Mouse (Mus musculus): ENCODE results near the gene Cmtm7. TPM values are rescaled to one million over a fixed set of nuclear protein-coding genes. Genes with fewer than 3 reads are reported as not detected.

Cmtm7 gene
- total and polyA plus RNA-seq, 3 experiments: 76.1 to 233 (median 196) TPM

- peaks cover 12% of the 10 kb centered on the region for H3K9me3 ChIP-seq (replicated peaks)
- H3K4me3 ChIP-seq (ENCODE audit: low read depth, low read length): peak overlapping the region; percentile 76
- peaks cover 35% of the 10 kb centered on the region for H3K36me3 ChIP-seq (replicated peaks)
- no peaks in the 10 kb centered on the region for H3K27me3 ChIP-seq (ENCODE audit: insufficient read depth, low read length)
- no peak for TF ChIP-seq GATA1 (IDR thresholded peaks at IDR 0.05; ENCODE audit: borderline replicate concordance, low read length)
- TF ChIP-seq GATA2 (IDR thresholded peaks at IDR 0.05; ENCODE audit: borderline replicate concordance, low read depth, low read length): no peak
- no peak for TF ChIP-seq POLR2AphosphoS5 (IDR thresholded peaks at IDR 0.05; ENCODE audit: insufficient replicate concordance, low read depth, low read length)
- no peak for TF ChIP-seq TAL1 (conservative IDR thresholded peaks at IDR 0.05; ENCODE audit: low read depth, low read length)
- peaks cover 58% of the 10 kb centered on the region for H3K4me1 ChIP-seq (ENCODE audit: insufficient read depth, low read depth, low read length)
- ATAC-seq (ENCODE audit: extremely low read depth, insufficient number of reproducible peaks, low FRiP score, poor library complexity, severe bottlenecking) (no peak), DNase-seq (ENCODE audit: low spot score) (peak; percentile 38)
Measured at GRCm38 (mm10) chr9:114780746-114781525, 720 bp downstream of the Cmtm7 start.

- peak overlapping the region; percentile 76 for H3K4me3 ChIP-seq (ENCODE audit: low read depth, low read length)
- DNase-seq (ENCODE audit: low spot score): no peak
Measured at GRCm38 (mm10) chr9:114779984-114780745, 1.5 kb downstream of the Cmtm7 start.

GRCm38 (mm10) chr9:114778877-114779276, 2.8 kb downstream of the Cmtm7 start:
- no peak for TF ChIP-seq CTCF (IDR thresholded peaks at IDR 0.05; ENCODE audit: low read depth, low read length)
- no peak for TF ChIP-seq GATA1 (IDR thresholded peaks at IDR 0.05; ENCODE audit: borderline replicate concordance, low read length)
- TF ChIP-seq POLR2AphosphoS5 (IDR thresholded peaks at IDR 0.05; ENCODE audit: insufficient replicate concordance, low read depth, low read length): no peak
- TF ChIP-seq GATA2 (IDR thresholded peaks at IDR 0.05; ENCODE audit: borderline replicate concordance, low read depth, low read length): no peak
- TF ChIP-seq TAL1 (conservative IDR thresholded peaks at IDR 0.05; ENCODE audit: low read depth, low read length): no peak
- ATAC-seq (ENCODE audit: extremely low read depth, insufficient number of reproducible peaks, low FRiP score, poor library complexity, severe bottlenecking) (no peak), DNase-seq (ENCODE audit: low spot score) (no peak)
- H3K9me3 ChIP-seq (replicated peaks): peaks cover 14% of the 10 kb centered on the region
- H3K4me1 ChIP-seq (ENCODE audit: insufficient read depth, low read depth, low read length): peaks cover 60% of the 10 kb centered on the region
- peak overlapping the region; percentile 76; the same call in 1 of the 2 replicates for H3K4me3 ChIP-seq (ENCODE audit: low read depth, low read length)
- peaks cover 55% of the 10 kb centered on the region for H3K36me3 ChIP-seq (replicated peaks)
- no peaks in the 10 kb centered on the region for H3K27me3 ChIP-seq (ENCODE audit: insufficient read depth, low read length)

More at GRCm38 (mm10) chr9:114779984-114780745, 1.5 kb downstream of the Cmtm7 start:
- Histone ChIP-seq H3K4me1 (ENCODE audit: insufficient read depth, low read depth, low read length) (peaks cover 58% of the 10 kb centered on the region), H3K27me3 (ENCODE audit: insufficient read depth, low read length) (no peaks in the 10 kb centered on the region), H3K9me3 (replicated peaks) (peaks cover 12% of the 10 kb centered on the region), H3K36me3 (replicated peaks) (peaks cover 43% of the 10 kb centered on the region)
- ATAC-seq (ENCODE audit: extremely low read depth, insufficient number of reproducible peaks, low FRiP score, poor library complexity, severe bottlenecking): no peak
- TF ChIP-seq POLR2AphosphoS5 (IDR thresholded peaks at IDR 0.05; ENCODE audit: insufficient replicate concordance, low read depth, low read length) (no peak), TAL1 (conservative IDR thresholded peaks at IDR 0.05; ENCODE audit: low read depth, low read length) (no peak), GATA1 (IDR thresholded peaks at IDR 0.05; ENCODE audit: borderline replicate concordance, low read length) (no peak), CTCF (IDR thresholded peaks at IDR 0.05; ENCODE audit: low read depth, low read length) (no peak), GATA2 (IDR thresholded peaks at IDR 0.05; ENCODE audit: borderline replicate concordance, low read depth, low read length) (no peak)

GRCm38 (mm10) chr9:114778047-114778390, 3.6 kb downstream of the Cmtm7 start:
- TF ChIP-seq POLR2AphosphoS5 (IDR thresholded peaks at IDR 0.05; ENCODE audit: insufficient replicate concordance, low read depth, low read length) (no peak), GATA2 (IDR thresholded peaks at IDR 0.05; ENCODE audit: borderline replicate concordance, low read depth, low read length) (no peak), CTCF (IDR thresholded peaks at IDR 0.05; ENCODE audit: low read depth, low read length) (no peak), TAL1 (conservative IDR thresholded peaks at IDR 0.05; ENCODE audit: low read depth, low read length) (no peak), GATA1 (IDR thresholded peaks at IDR 0.05; ENCODE audit: borderline replicate concordance, low read length) (no peak)
- Histone ChIP-seq H3K27me3 (ENCODE audit: insufficient read depth, low read length) (no peaks in the 10 kb centered on the region), H3K9me3 (replicated peaks) (peaks cover 17% of the 10 kb centered on the region), H3K36me3 (replicated peaks) (peaks cover 63% of the 10 kb centered on the region), H3K4me3 (ENCODE audit: low read depth, low read length) (peak overlapping the region; percentile 62; the same call in 1 of the 2 replicates), H3K4me1 (ENCODE audit: insufficient read depth, low read depth, low read length) (peaks cover 60% of the 10 kb centered on the region)
- ATAC-seq (ENCODE audit: extremely low read depth, insufficient number of reproducible peaks, low FRiP score, poor library complexity, severe bottlenecking): peak; percentile 66
- peak; percentile 50 for DNase-seq (ENCODE audit: low spot score)

GRCm38 (mm10) chr9:114777178-114778046, 4.2 kb downstream of the Cmtm7 start:
- no peak for TF ChIP-seq TAL1 (conservative IDR thresholded peaks at IDR 0.05; ENCODE audit: low read depth, low read length)
- no peak for TF ChIP-seq POLR2AphosphoS5 (IDR thresholded peaks at IDR 0.05; ENCODE audit: insufficient replicate concordance, low read depth, low read length)
- Histone ChIP-seq H3K27me3 (ENCODE audit: insufficient read depth, low read length) (no peaks in the 10 kb centered on the region), H3K36me3 (replicated peaks) (peaks cover 69% of the 10 kb centered on the region), H3K4me3 (ENCODE audit: low read depth, low read length) (peak overlapping the region; percentile 62; the same call in 1 of the 2 replicates), H3K4me1 (ENCODE audit: insufficient read depth, low read depth, low read length) (peaks cover 64% of the 10 kb centered on the region), H3K9me3 (replicated peaks) (peaks cover 22% of the 10 kb centered on the region)
- DNase-seq (ENCODE audit: low spot score) (no peak), ATAC-seq (ENCODE audit: extremely low read depth, insufficient number of reproducible peaks, low FRiP score, poor library complexity, severe bottlenecking) (no peak)
